Mouse (Mus musculus): ENCODE data around the gene Ewsr1. TPM values are rescaled to one million over a fixed set of nuclear protein-coding genes. Genes with fewer than 3 reads are reported as not detected.

The Ewsr1 gene
- total and polyA plus RNA-seq, 3 experiments = 399 to 1,267 (median 418) TPM

DNA sequence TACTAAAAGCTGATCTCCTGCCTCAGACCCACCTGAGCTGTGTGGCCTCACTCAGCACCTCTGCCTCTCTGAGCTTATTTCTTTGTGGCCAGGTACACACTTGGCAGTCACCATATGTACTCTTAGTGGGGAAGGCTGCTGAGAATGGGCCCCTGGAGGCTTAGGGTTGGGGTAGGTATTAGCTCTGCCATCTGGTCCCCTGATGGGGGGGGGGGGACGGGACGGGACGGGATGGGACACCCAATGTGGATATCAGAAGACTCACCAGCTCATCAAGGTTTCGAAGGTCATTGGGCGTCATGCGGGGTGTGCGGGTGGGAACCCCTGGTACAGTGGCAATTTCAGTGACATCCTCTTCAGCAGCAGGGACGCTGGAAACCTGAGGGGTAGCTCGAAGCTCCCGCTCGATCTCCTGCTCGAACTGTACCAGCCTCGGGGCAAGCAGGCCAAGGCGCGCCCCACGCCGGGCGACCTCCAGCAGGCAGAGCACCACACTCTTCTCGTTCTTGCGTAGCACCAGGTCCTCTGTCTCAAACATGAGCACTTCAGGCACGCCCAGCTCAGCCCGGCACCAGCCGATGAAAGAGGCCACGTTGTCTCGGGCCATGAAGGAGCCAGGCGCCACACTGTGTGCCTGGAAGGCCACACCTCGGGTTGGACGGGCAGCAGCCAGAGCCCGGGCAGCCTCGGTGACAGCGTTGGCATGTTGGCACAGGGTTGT is 35.3 kb downstream of the Ewsr1 start:
- in situ Hi-C loops (cut with MboI; ENCODE audit: low pct_ligation_motif_present, low pct_unique_long_range_greater_than_20kb, low sequenced_read_pairs) = loop anchor here (5.0 kb wide), 1 partner anchor 34 kb away; the partner anchor contains the start of genes Ewsr1 and Rhbdd3
- Histone ChIP-seq H3K4me1 (ENCODE audit: control insufficient read depth in 1 of 2, insufficient read depth in 2 of 2) (peaks cover 34 to 53% of the 10 kb centered on the region in 2 experiments), H3K27me3 (replicated peaks) (peaks cover 24% of the 10 kb centered on the region), H3K9ac (ENCODE audit: insufficient read depth, low read depth) (no peak overlapping the region), H3K4me3 (replicated peaks in 1 of 3; ENCODE audit: low read depth in 2 of 3, low read length in 2 of 3, poor library complexity in 1 of 3) (no peak overlapping the region), H3K27ac (ENCODE audit: insufficient read depth, low read depth) (no peak overlapping the region), H3K79me2 (replicated peaks; ENCODE audit: control insufficient read depth, extremely low read depth, insufficient read depth, poor library complexity, severe bottlenecking) (no peaks in the 10 kb centered on the region), H3K9me3 (replicated peaks; ENCODE audit: low read length) (no peaks in the 10 kb centered on the region), H3K4me2 (ENCODE audit: insufficient read depth, low read depth, poor library complexity, severe bottlenecking) (no peak overlapping the region), H3K36me3 (replicated peaks in 1 of 2; ENCODE audit: control insufficient read depth in 1 of 2, insufficient read depth in 1 of 2, low read length in 1 of 2) (peaks cover 4 to 23% of the 10 kb centered on the region in 2 experiments)
- TF ChIP-seq MAFK (IDR thresholded peaks at IDR 0.05; ENCODE audit: insufficient replicate concordance, low read length) (no peak), SIN3A (IDR thresholded peaks at IDR 0.05; ENCODE audit: low read length) (no peak), TBP (conservative IDR thresholded peaks at IDR 0.05; ENCODE audit: low read depth, low read length) (no peak), MAZ (IDR thresholded peaks at IDR 0.05; ENCODE audit: low read depth, low read length) (no peak), CHD1 (IDR thresholded peaks at IDR 0.05; ENCODE audit: low read depth, low read length) (no peak), CHD2 (IDR thresholded peaks at IDR 0.05; ENCODE audit: low read length) (no peak), HCFC1 (IDR thresholded peaks at IDR 0.05; ENCODE audit: low read depth, low read length) (no peak), MEF2A (IDR thresholded peaks at IDR 0.05; ENCODE audit: borderline replicate concordance, low read depth, low read length) (no peak)
- no peak for DNase-seq (ENCODE audit: extremely low read depth)
- dilution Hi-C loops (cut with MboI; ENCODE audit: extremely low pct_ligation_motif_present, extremely low pct_unique_long_range_greater_than_20kb, low sequenced_read_pairs) = no loop called here

- Histone ChIP-seq H3K4me1 (ENCODE audit: control insufficient read depth in 1 of 2, insufficient read depth in 2 of 2) (peaks cover 34 to 60% of the 10 kb centered on the region in 2 experiments), H3K9me3 (replicated peaks; ENCODE audit: low read length) (no peaks in the 10 kb centered on the region), H3K27me3 (replicated peaks) (peaks cover 24% of the 10 kb centered on the region), H3K79me2 (replicated peaks; ENCODE audit: control insufficient read depth, extremely low read depth, insufficient read depth, poor library complexity, severe bottlenecking) (no peaks in the 10 kb centered on the region), H3K4me3 (replicated peaks in 1 of 3; ENCODE audit: low read depth in 2 of 3, low read length in 2 of 3, poor library complexity in 1 of 3) (no peak overlapping the region), H3K27ac (ENCODE audit: insufficient read depth, low read depth) (no peak overlapping the region), H3K36me3 (replicated peaks in 1 of 2; ENCODE audit: control insufficient read depth in 1 of 2, insufficient read depth in 1 of 2, low read length in 1 of 2) (peaks cover 0 to 16% of the 10 kb centered on the region in 2 experiments), H3K4me2 (ENCODE audit: insufficient read depth, low read depth, poor library complexity, severe bottlenecking) (no peak overlapping the region), H3K9ac (ENCODE audit: insufficient read depth, low read depth) (no peak overlapping the region)
- in situ Hi-C loops (cut with MboI; ENCODE audit: low pct_ligation_motif_present, low pct_unique_long_range_greater_than_20kb, low sequenced_read_pairs) (loop anchor here (5.0 kb wide), 1 partner anchor 34 kb away; the partner anchor contains the start of genes Ewsr1 and Rhbdd3), dilution Hi-C loops (cut with MboI; ENCODE audit: extremely low pct_ligation_motif_present, extremely low pct_unique_long_range_greater_than_20kb, low sequenced_read_pairs) (no loop called here)
- DNase-seq (ENCODE audit: extremely low read depth) = no peak
- no peak for TF ChIP-seq ETS1 (conservative IDR thresholded peaks at IDR 0.05; ENCODE audit: low read depth, low read length)
- TF ChIP-seq IRF4 (IDR thresholded peaks at IDR 0.05; ENCODE audit: low read depth, low read length) = no peak
- TF ChIP-seq HCFC1 (IDR thresholded peaks at IDR 0.05; ENCODE audit: low read depth, low read length) = no peak
- TF ChIP-seq KAT2A (IDR thresholded peaks at IDR 0.05; ENCODE audit: insufficient replicate concordance, low read length) = no peak
- no peak for TF ChIP-seq NRF1 (IDR thresholded peaks at IDR 0.05; ENCODE audit: low read depth, low read length)
- TF ChIP-seq MAZ (IDR thresholded peaks at IDR 0.05; ENCODE audit: low read depth, low read length) = no peak
- no peak for TF ChIP-seq SIN3A (IDR thresholded peaks at IDR 0.05; ENCODE audit: low read length)
- no peak for TF ChIP-seq EP300 (IDR thresholded peaks at IDR 0.05; ENCODE audit: low read length)
- TF ChIP-seq ELF1 (IDR thresholded peaks at IDR 0.05; ENCODE audit: low read depth, low read length) = no peak
- TF ChIP-seq BHLHE40 (IDR thresholded peaks at IDR 0.05; ENCODE audit: low read depth, low read length) = no peak
- TF ChIP-seq ZMIZ1 (IDR thresholded peaks at IDR 0.05; ENCODE audit: low read depth, low read length) = no peak
- TF ChIP-seq TBP (conservative IDR thresholded peaks at IDR 0.05; ENCODE audit: low read depth, low read length) = no peak
- no peak for TF ChIP-seq PAX5 (IDR thresholded peaks at IDR 0.05; ENCODE audit: low read length)
- TF ChIP-seq USF1 (IDR thresholded peaks at IDR 0.05; ENCODE audit: low read depth, low read length) = no peak
- TF ChIP-seq TCF12 (IDR thresholded peaks at IDR 0.05; ENCODE audit: low read depth, low read length) = no peak
Measured at GRCm38 (mm10) chr11:5062860-5063505, 36.1 kb downstream of the Ewsr1 start.
